Mouse (Mus musculus): ENCODE measurements at regions not wholly inside any gene's neighbourhood (a gene's known extent, or its start where the extent isn't known, plus 50 kb on each side); places are given as distances from the start of the nearest gene placed in this dataset.

GRCm38 (mm10) chr3:106879994-106880393, 53.9 kb upstream of the Olfr266 start:
- DNase-seq (ENCODE audit: low spot score), result no peak

- DNase-seq (ENCODE audit: low spot score), result peak; percentile 4
Observed at GRCm38 (mm10) chr3:106903198-106903597, 77.1 kb upstream of the Olfr266 start.

- DNase-seq (ENCODE audit: low spot score), result no peak
Observed at GRCm38 (mm10) chr3:106906668-106907067, 80.6 kb upstream of the Olfr266 start.

GRCm38 (mm10) chr3:106936067-106936466, 99.9 kb upstream of the Kcna3 start:
- no peak for DNase-seq (ENCODE audit: low spot score)

- no peak for DNase-seq (ENCODE audit: low spot score)
Observed at GRCm38 (mm10) chr3:106940095-106940494, 95.9 kb upstream of the Kcna3 start.

GRCm38 (mm10) chr3:106955555-106956446, 80.2 kb upstream of the Kcna3 start:
- no peak for DNase-seq (ENCODE audit: low spot score)

GRCm38 (mm10) chr3:106957162-106957895, 78.6 kb upstream of the Kcna3 start:
- no peak for DNase-seq (ENCODE audit: low spot score)

GRCm38 (mm10) chr3:106958194-106958593, 77.8 kb upstream of the Kcna3 start:
- DNase-seq (ENCODE audit: low spot score), result no peak

GRCm38 (mm10) chr3:106960596-106960995, 75.4 kb upstream of the Kcna3 start:
- DNase-seq (ENCODE audit: low spot score), result no peak

GRCm38 (mm10) chr3:106962466-106962865, 73.5 kb upstream of the Kcna3 start:
- DNase-seq (ENCODE audit: low spot score), result no peak

GRCm38 (mm10) chr3:106966198-106966597, 69.8 kb upstream of the Kcna3 start:
- DNase-seq (ENCODE audit: low spot score), result no peak

GRCm38 (mm10) chr3:106967479-106967878, 68.5 kb upstream of the Kcna3 start:
- no peak for DNase-seq (ENCODE audit: low spot score)

GRCm38 (mm10) chr3:106974114-106974789, 61.7 kb upstream of the Kcna3 start:
- DNase-seq (ENCODE audit: low spot score), result no peak

- DNase-seq (ENCODE audit: low spot score), result no peak
Observed at GRCm38 (mm10) chr3:106978728-106979127, 57.2 kb upstream of the Kcna3 start.

GRCm38 (mm10) chr3:106980914-106981313, 55.1 kb upstream of the Kcna3 start:
- no peak for DNase-seq (ENCODE audit: low spot score)

- DNase-seq (ENCODE audit: low spot score), result no peak
Observed at GRCm38 (mm10) chr3:106981323-106981722, 54.6 kb upstream of the Kcna3 start.

GRCm38 (mm10) chr3:106984231-106984630, 51.7 kb upstream of the Kcna3 start:
- DNase-seq (ENCODE audit: low spot score), result no peak

Data from urinary bladder, postnatal 14 days (tissue).